Mouse (Mus musculus): ENCODE measurements around the gene Gpr39. TPM values are rescaled to one million over a fixed set of nuclear protein-coding genes. Genes with fewer than 3 reads are reported as not detected.

Gpr39 gene
- total RNA-seq, 2 experiments from 2014 or later, result 0.64 to 0.93 TPM

DNA sequence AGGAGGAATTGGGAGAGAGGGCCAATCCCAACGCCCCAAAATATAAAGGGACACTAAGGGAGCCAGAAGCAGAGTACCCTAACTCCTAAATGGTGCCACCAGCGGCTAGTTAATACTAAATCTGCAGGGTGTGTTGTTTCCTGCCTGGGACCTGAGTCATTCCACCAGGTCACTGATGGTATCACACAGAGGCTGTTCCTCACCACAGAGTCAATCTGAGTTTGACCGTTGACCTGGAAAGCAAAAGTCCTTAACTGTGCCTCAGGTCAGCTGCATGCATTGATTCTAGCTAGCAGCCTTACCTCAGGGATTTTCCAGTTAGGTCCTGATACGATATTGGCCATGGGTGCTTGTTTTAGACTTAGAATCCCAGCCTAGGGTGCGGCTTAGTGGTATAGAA lies 17.5 kb downstream of the Gpr39 start:
- no peak for DNase-seq

GRCm38 (mm10) chr1:125701101-125701590 lies 24.4 kb downstream of the Gpr39 start:
- DNase-seq, result no peak

DNA sequence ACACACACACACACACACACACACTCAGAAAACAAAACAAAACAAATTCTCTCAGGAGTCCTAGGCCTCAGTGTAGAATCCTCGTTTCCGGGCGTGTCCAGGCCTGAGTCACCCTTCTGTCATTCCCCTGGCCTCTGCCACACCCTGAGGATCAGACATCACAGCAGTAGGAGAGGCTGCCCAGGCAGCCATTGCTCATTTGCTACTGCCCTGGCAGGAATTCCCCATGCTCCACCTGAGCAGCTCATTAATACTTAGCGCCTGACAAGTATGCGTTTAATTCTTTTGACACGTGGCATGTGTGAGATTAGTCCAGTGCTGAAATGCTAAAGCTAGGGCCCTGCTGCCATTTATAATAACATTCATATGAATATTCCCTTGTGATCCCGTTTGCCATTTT lies 25.0 kb downstream of the Gpr39 start:
- peak; percentile 20 for DNase-seq

DNA sequence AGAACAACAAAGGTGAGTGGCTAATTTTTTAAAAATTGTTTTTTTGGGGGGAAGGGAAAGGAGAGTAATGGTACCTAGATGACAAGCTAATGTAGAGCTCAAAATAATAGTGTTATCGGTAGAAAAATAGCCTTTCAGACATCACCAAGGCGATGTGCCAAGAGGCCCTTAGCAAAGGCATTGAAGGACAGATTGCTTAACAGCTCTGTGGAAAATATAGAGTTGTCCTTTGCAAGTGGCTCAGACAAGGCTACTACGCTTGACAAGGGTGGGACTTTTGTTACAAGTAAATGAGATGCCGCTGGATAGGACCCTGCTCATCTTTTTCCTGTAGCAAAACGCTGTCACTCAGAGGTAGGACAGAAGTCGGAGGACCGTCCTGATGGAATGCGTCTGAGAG lies 25.5 kb downstream of the Gpr39 start:
- peak; percentile 58 for DNase-seq

- no peak for DNase-seq
Measured at GRCm38 (mm10) chr1:125705412-125705811, 28.6 kb downstream of the Gpr39 start.

- DNase-seq, result no peak
Measured at GRCm38 (mm10) chr1:125715286-125715685, 38.5 kb downstream of the Gpr39 start.

- DNase-seq, result no peak
Measured at GRCm38 (mm10) chr1:125716241-125716640, 39.4 kb downstream of the Gpr39 start.

- DNase-seq, result no peak
Measured at GRCm38 (mm10) chr1:125717906-125718305, 41.1 kb downstream of the Gpr39 start.

GRCm38 (mm10) chr1:125719127-125719526 lies 42.3 kb downstream of the Gpr39 start:
- DNase-seq, result no peak

DNA sequence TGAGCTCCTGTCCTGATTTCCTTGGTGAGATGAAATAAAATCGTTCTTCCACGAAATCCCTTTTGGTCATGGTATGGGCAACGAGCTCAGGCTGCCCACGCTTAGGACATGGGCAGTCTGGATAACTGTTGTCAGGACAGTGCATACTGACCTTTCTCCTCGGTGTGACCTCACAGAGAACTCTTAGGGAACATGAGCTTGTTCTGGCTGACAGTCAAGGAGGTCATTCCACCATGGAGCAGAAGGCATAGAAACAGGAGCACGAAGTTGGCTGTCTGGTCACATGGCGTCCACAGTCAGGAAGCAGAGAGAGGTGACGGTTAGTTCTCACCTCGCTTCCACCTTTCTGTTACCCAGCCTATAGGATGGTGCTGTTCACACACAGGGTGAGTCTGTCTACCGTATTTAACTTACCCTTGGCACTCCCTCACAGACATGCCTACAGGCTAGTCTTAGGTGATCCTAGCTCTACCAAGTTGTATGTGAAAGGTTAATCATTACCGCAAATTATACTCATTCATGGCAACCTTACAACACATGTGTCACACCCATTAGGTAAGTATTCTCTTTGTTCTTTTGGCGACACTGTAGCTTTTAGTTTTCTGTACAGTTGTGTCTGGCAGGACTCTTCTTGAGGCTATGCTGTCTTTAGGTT lies 44.4 kb downstream of the Gpr39 start:
- DNase-seq, result no peak

- no peak for DNase-seq
Measured at GRCm38 (mm10) chr1:125724304-125724703, 47.5 kb downstream of the Gpr39 start.

- no peak for DNase-seq
Measured at GRCm38 (mm10) chr1:125729025-125729565, 52.3 kb downstream of the Gpr39 start.

DNA sequence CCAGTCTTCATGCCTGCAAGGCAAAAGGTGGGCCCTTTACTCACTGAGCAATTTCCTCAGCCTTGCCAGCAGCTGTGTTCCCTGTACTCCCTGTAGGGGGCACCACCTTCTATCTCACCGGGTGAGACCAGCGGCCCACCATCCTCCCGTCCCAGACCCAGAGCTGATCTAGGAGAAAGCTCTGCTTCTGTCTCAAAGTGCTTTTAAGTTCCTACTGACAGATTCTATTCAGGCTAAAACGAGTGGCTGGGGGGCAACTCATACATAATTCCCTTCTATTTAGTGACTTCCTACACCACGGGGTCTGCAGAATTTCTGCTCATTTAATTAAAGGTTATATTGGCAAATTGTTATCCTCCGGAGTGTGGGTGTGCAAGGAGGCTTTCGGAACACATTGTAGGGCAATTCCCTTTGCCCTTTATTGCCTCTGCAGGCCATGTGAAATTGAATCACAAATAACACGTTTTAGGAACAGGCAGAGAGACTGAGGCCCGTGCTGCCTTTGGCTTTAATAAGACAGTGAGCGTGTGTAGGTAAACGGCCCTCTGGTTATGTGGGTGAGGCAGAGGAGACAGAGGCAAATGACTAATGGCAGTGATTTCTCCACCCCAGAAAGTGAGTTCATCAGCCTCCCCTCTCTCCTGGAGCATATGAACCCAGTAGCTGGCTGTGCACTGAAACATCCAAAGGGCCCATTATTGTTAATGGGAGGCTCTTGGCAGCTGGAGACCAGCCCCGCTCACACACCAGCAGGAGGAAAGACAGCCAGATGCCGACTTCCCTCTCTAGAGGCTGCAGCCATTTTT lies 53.1 kb downstream of the Gpr39 start:
- DNase-seq, result no peak

DNA sequence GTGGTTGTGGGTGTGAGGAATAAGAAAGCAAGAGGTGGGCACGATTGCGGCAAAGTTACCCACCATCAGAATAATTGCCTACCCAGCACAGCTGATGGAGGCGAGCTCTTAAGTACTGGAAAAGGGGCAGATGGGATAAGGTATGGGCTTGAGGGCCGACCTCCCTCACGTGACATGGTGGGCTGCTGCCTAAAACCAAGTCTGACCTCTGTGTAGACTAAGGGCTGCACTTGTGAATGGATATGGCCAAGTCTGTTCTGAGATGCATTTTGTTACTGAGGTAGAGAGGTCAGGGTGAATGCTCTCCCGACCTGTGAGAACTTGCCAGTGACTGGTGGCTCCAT lies 53.7 kb downstream of the Gpr39 start:
- DNase-seq, result no peak

DNA sequence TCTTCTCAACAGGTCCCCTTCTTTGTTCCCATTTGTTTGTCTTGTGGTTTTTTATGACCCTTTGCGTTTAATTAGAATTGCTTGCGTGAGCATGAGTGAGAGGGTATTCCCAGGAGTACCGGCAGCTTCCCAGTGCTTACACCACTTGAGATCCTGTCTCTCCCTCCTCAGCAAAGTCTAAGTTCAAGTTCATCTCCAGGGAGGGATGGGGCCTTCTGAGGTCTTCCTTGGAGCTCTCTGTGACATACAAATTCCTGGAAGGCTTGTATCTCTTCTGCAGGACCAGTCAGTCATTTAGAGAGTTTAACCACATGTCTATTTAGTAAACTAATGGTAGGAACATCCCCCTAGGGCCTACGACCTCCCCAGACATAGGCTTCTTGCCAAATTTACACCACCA lies 55.1 kb downstream of the Gpr39 start:
- DNase-seq, result no peak

GRCm38 (mm10) chr1:125744766-125745165 lies 68.0 kb downstream of the Gpr39 start:
- DNase-seq, result no peak

DNA sequence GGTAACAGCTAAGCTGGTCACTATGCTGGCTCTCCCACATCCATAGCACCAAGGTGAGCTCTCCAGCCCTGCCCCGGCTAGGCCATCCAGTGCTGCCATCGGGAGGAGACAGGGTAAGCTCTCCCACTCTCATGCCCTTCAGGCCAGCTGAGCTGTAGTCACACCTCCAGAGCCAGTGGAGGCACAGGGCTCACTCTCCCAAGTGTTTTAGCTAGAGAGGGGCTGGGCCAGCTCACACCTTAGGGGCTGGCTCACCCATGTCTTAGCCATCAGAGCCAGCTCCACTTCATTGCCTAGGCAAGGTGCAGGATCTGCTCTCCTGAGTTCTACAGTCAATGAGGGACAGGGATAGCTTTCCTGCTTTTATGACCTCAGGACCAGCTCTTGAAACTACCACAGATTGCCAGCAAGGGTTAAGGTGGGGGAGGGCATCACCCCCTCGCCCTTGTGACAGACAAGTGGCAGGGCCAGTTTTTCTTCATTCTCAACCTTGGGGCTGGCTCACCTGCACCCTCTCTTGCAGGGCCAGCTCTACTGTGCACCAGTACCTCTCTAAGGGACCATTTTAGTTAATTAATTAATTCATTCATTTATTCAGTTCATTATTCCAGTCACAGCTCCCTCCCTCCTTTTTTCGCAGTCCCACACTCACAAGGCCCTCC lies 78.7 kb downstream of the Gpr39 start:
- no peak for DNase-seq

DNA sequence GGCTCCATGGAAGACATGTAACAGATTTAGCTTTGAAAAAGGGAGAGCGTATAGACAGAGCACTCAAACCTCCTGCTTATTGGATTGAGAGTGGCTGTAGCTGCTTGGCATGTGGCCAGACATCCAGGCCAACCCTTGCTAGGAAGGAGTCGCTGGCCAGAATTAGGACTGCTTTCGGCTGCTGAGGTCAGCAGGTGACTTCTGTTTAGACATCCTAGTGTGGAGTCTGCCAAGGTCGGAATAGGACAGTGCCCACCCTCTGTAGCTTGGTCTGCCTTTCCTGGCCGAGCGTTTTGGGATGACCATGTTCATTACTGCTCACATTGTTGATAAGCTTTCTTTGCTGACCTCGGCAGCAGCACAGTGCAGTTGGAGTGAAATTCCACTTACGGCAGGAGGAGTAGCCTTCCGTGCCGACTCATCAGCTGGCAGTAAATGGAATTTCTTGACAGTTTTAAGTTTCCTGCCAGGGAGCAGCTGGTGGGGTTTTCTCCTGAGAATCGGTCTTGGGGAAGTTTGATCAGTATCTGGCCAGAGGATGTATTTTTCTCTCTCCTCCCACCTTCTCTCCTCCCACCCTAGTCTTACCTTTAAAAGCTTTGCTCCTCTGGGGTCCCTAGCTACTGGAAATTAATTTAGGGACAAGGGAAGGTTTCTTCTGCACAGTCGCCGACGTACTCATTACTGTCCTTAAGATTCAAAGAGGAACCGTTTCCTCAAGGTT lies 83.3 kb downstream of the Gpr39 start:
- DNase-seq, result peak; percentile 66

DNA sequence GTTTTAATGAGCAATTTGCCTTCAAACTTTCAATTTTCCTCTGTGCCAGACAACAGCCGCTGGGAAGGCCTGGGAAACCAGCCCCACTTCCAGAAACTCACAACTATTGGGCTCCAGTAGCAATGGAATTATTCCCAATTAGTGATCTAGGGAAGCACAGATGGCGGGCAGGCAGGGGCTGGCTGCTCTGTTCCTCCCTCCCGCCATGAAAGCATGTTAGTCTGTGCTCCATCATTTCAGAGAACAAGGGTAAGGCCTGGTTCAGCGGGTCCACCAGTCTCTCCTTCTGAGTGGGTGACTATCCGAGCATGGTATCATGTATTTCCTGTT lies 83.9 kb downstream of the Gpr39 start:
- DNase-seq, result peak; percentile 3

- DNase-seq, result no peak
Measured at GRCm38 (mm10) chr1:125762076-125762475, 85.3 kb downstream of the Gpr39 start.

- DNase-seq, result peak; percentile 83
Measured at GRCm38 (mm10) chr1:125789804-125790203, 113.0 kb downstream of the Gpr39 start.

GRCm38 (mm10) chr1:125800506-125800905 lies 123.7 kb downstream of the Gpr39 start:
- no peak for DNase-seq

Data from adrenal gland, postnatal 10 days (tissue).